Mouse (Mus musculus): ENCODE data around the gene Tjp1.

Tjp1 gene

GRCm38 (mm10) chr7:65436921-65437320, 90.7 kb downstream of the Tjp1 start:
- no peak for DNase-seq (ENCODE audit: low read depth, low spot score)

DNA sequence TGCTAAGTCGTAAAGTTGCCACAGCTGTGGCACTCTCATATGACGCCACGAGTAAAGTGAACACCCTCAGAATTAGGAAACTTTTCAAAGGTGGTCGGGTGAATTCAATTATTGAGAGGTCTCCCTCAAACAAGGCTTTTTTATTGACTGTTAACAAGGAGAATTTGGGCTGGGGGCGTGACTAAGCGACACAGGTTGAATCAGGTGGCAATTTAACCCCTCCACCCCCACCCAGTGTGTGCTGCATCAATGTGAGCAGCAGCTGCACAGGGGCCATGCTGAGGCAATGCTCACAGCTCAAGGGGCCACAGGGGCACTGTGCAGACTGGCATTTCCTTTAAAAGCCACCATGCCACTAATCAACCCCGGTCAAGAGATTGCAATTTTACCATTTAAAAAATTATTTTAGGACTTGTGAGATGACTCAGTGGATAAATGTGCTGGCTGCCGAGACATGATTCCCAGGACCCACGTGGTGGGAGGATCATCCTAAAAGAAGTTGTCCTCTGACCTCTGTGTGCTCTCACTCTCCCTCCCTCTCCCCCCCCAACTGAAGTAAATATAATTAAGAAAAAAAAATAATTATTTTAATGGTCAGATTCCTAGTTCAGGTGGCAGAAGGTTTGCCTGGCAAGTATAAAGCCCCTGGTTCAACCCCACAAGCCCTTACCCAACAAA, 96.4 kb downstream of the Tjp1 start:
- DNase-seq (ENCODE audit: low read depth, low spot score), result no peak

DNA sequence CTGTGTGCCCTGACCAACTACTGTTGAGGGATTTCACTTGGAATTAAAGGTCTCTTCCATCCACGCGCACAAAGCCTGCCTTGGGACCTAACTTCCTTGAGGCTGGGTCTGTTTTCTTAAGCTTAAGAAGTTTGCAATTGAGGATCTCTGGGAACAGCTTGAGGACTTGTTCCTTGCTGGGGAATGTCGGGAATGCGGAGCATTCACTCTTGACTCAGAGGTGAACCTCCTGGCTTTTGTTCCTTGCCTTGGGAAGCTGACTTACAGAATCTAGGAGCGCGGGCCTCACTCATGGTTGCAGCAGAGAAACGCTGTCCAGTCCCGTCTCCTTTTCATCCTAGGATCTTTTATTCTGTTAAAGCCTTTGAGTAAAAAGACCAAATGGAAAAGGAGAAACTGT, 97.2 kb downstream of the Tjp1 start:
- DNase-seq (ENCODE audit: low read depth, low spot score), result no peak

- DNase-seq (ENCODE audit: low read depth, low spot score), result no peak
Observed at GRCm38 (mm10) chr7:65424519-65424918, 103.1 kb downstream of the Tjp1 start.

DNA sequence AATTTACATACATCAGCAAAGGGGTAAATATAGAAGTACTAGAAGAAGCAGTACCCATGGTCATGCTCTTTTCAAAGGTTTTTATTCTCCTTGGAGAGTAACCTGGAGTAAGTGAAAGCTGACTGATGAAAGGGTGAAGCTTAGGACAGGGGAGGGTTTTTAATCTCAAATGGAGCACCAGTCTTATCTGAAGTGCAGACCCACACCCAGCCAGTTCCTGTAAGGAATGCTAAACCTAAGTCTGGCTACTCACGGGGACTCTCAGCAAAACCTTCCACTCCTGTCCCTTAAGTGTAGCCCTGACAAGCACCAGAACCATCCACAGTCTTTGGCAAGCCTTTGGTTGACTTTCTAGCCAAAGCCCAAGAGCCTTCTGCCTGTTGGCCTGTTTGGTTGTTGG, 105.1 kb downstream of the Tjp1 start:
- DNase-seq (ENCODE audit: low read depth, low spot score), result no peak

- no peak for DNase-seq (ENCODE audit: low read depth, low spot score)
Observed at GRCm38 (mm10) chr7:65421451-65421850, 106.1 kb downstream of the Tjp1 start.

GRCm38 (mm10) chr7:65419926-65420325, 107.7 kb downstream of the Tjp1 start:
- no peak for DNase-seq (ENCODE audit: low read depth, low spot score)

GRCm38 (mm10) chr7:65419012-65419411, 108.6 kb downstream of the Tjp1 start:
- DNase-seq (ENCODE audit: low read depth, low spot score), result no peak

- no peak for DNase-seq (ENCODE audit: low read depth, low spot score)
Observed at GRCm38 (mm10) chr7:65418366-65418911, 109.1 kb downstream of the Tjp1 start.

DNA sequence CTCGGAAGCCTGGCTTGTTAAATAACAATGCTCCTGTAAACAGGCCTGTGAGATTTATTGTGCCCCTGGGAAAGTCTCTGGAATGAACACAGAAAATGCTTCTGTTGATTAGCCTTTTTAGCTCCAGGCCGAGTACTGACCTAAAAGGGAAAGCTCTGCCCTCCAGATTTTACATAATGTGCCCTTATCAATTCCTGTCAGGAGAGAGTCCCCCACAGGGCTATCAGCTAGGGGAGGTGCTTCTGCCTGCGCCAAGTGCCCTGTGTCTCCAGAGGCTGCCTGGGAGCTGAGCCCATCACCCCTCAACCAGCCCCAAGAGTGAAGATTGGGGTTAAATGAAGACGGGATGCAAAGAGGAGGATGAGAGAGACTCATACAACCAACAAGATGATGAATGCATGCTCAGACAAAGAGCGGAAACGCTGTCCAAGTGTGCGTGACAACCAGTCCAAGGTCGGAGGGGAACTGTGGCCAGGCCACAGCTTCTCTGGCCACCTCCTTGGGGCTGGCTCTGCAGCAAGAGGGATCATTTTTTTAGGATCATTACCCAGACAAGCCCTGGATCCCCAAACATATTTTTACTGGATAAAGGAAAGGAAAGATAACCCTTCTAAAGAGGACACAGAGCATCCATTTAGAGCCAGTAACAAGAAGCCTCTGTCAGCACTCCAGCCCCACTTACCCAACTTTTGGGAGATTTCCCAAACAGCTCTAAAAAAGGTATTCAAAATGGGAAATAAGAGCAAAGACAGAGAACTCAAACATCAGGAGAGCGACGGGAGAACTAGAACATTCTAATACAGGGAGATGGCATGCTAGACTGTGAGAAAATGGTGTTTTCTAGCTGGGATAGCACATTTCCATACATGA, 110.1 kb downstream of the Tjp1 start:
- no peak for DNase-seq (ENCODE audit: low read depth, low spot score)

DNA sequence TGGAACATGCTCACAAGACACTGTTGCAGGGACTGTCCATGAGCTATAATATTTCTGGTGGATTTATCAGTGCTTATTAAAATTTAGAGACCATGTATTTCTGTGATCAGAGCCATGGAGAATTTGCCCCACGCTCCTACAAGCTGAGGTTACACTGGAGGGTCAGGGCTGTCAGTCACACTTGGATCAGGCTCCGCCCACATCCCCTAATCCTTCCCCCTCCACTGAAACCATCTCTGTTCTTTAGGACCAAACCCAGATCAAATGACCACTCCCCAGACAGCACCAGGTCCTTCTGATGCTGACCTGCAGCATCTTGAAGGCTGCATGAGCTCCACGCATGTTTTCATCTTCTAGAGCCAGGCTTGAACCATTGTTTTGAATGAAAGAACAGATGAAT, 111.1 kb downstream of the Tjp1 start:
- no peak for DNase-seq (ENCODE audit: low read depth, low spot score)

GRCm38 (mm10) chr7:65413946-65414945, 113.3 kb downstream of the Tjp1 start:
- no peak for DNase-seq (ENCODE audit: low read depth, low spot score)

DNA sequence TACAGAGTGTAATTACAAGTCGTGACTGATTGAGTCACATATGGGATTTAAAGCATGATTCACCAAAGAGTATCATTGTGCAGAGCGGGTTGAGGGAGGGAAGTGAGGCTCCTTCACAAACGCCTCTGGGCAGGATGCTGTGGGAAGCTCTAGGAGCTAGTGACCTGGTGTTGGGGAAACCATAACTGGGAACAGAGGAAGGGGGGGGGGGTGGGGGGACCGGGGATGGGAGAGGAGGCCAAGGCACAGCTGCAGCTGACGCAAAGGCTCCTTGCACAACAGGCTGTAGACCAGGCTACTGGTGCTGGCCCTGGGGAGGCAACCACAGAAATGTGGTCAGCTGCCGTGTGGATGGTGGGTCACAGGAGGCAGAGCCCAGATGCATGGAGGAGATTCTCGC, 116.9 kb downstream of the Tjp1 start:
- DNase-seq (ENCODE audit: low read depth, low spot score), result no peak

DNA sequence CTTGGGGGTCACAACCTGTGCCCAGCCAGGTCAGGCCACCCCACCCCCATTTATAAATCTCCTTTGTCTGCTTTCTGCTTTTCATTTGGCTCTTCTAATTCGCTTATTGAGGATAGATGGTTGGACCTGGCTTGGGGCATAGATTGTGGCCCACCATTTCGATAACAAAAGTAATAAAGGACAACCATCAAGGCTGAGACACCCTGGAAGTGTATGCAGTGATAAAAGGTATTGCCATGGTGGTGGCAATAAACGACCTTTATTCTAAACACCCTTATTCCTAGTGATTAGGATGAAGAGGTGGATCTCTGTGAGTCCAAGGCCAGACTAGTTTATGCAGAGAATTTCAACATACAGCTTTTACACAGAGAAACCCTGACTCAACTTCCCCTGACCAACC, 121.2 kb downstream of the Tjp1 start:
- DNase-seq (ENCODE audit: low read depth, low spot score), result no peak

- no peak for DNase-seq (ENCODE audit: low read depth, low spot score)
Observed at GRCm38 (mm10) chr7:65402516-65402915, 125.1 kb downstream of the Tjp1 start.

DNA sequence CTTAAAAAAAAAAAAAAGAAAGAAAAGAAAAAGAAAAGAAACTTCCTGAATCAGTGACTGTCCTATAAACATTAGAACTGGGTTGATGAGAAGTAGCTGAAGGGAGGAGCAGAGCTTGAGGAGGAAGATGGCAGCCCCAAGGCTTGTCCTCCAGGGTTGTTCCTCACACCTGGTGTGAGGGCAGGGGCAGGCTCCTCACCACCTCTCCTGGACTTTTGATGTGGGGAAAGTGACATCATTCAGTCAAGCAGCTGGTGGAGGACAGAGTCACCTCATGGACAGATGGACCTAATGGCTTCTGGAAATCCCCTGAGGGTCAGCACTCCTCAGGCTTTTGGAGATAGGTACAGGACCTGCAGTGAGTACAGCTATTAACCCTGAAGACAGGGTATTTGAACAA, 126.0 kb downstream of the Tjp1 start:
- no peak for DNase-seq (ENCODE audit: low read depth, low spot score)

DNA sequence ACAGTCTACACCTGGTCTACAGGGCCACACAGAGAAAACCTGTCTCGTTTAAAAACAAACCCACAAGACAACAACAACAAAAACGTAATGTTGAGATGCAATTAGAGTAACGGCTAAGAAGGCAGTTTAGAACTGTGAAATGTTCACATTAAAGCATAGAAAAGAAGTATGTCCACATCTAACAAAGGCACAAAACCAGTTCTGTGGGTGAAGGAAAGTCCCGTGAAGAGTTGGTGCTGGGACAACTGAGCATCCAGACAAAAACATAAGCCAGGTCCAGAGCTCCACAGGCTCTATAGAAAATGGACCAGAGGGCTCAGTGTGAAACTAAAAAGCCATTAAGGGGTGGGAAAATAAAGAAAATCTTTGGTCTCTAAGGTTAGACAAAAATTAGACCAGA, 131.7 kb downstream of the Tjp1 start:
- no peak for DNase-seq (ENCODE audit: low read depth, low spot score)

- DNase-seq (ENCODE audit: low read depth, low spot score), result no peak
Observed at GRCm38 (mm10) chr7:65395166-65395565, 132.4 kb downstream of the Tjp1 start.

DNA sequence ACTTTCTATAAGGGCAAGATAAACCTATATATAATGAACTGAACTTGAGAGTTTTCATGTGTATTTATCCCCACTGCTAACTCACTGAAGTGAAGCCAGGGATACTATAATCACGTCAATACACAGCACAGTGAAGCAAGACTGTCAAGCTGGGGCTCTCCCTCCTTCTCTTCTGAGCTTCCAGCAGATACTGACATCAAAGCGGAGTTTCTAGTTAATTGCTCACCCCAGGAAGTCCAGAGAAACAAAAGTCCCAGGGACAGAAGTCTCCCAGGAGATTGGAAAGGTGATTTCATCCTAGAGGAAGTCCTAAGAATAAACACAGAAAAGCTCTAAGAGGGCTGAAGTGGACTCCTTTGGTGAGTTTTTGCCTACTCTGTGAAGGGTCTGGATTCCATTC, 132.9 kb downstream of the Tjp1 start:
- no peak for DNase-seq (ENCODE audit: low read depth, low spot score)

GRCm38 (mm10) chr7:65393704-65394452, 133.7 kb downstream of the Tjp1 start:
- DNase-seq (ENCODE audit: low read depth, low spot score), result no peak

- no peak for DNase-seq (ENCODE audit: low read depth, low spot score)
Observed at GRCm38 (mm10) chr7:65392986-65393385, 134.6 kb downstream of the Tjp1 start.
